Mouse (Mus musculus) gastrocnemius, postnatal 25 days (tissue): ENCODE results near the gene Calm4. TPM values are rescaled to one million over a fixed set of nuclear protein-coding genes. Genes with fewer than 3 reads are reported as not detected.

Experiments
- DNase-seq: peaks from one replicate; pipeline ENCODE4 v3.0.0; 2022
- total RNA-seq, 2 experiments: library from RNA; stranded (reverse); gene quantifications; 1 replicate in 1 of 2; 2 replicates in 1 of 2; pipeline ENCODE4 v1.2.3; 2021

Gene Calm4
- total RNA-seq, 2 experiments from 2014 or later = not detected

DNA sequence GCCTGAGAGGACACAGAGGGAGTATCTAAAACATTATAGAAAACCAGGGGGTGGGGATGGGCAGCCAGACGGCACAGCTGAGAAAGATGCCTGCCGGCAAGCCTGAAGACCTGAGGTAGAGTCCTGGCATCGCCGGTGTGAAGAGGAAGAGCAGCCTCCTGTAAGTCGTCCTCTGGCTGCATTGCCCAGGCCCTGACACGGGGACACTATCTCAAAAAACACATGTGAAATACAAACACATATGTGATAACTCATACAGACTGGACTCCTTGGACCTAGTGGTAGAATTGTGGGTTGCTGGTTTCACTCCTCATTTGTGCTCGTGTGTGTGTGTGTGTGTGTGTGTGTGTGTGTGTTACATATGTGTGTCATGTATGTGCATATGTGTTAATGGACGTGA is 23.7 kb downstream of the Calm4 start:
- no peak for DNase-seq

DNA sequence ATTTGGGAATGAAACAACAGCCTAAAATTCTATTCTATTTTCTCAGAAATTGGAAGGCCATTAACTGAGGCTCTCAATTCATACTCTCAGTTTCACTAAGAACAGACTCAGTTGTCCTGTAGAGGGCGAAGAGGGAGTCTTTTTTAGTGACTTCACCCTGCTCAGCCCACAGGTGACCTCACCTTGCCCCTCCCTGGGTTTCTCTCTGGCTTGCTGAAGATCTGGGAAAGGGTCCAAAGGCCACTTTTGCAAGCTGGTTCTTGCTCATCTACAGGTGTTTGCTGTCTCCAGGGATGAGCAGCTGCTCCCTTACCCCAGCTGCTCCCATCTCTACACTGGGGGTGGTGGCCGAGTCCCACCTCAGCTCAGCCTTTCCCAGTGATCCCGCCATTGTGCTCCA is 24.8 kb downstream of the Calm4 start:
- DNase-seq = no peak

DNA sequence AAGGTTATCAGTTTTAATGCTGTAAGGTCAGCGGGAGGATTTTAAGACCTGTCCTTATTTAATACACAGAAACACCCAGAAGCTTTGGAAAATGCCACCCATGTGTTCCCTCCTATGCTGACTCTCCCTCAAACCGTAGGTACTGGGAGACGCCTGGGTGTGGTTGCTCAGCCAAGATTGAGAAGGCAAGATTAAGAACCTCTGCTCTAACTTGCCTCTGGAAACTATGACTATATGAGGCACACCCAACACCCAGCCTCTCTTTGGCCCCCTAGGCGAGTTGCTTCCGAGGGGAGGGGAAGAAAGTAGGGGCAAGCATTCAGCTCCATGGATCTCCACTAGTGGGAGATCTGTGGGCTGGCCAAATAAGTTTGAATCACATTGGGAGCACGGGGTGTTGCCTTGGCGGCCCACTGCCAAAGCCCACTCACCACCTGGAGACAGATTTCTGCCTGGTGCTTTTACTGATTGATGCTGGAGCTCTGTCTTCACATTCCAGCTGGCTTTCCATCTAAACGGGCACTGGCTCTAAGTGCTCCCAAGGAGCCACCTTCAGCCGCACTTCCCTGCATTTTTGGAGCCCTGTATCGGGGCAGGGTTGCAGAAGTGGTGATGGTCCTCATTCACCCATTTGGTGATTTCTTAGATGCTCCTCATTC is 25.5 kb downstream of the Calm4 start:
- DNase-seq = no peak

DNA sequence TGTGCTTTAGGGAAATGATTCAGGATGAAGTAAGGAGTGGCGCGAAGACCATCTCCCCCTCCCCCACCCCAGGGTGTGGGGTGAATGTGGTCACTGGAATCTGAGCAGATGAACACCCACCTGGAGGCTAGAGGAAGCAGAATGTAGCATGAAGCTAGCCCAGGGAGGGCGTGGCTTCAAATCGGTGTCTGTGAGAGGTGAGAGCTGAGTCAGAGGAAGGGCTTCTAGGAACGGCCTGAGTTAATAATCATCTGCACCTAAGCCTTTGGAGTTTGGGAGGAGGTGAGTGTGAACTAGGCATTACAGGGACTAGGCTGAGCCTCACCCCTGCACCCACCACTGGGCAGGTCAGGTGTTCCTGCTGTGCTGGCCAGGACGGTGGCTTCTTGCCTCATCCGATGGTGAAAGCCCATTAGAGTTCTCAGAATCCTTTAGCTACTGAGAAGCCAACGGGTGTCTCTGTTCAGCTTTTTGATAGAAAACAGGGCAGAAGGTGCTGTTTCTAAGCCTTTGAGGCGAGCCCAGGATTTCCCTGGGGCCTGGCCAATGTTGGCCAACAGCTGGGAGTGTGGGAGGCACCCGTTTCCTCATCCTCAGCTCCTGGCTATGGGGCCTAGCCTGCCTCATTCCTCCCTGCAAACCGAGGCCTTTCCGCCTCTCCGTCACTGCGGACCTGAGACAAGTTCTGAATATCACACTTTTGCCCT is 28.2 kb downstream of the Calm4 start:
- no peak for DNase-seq

DNA sequence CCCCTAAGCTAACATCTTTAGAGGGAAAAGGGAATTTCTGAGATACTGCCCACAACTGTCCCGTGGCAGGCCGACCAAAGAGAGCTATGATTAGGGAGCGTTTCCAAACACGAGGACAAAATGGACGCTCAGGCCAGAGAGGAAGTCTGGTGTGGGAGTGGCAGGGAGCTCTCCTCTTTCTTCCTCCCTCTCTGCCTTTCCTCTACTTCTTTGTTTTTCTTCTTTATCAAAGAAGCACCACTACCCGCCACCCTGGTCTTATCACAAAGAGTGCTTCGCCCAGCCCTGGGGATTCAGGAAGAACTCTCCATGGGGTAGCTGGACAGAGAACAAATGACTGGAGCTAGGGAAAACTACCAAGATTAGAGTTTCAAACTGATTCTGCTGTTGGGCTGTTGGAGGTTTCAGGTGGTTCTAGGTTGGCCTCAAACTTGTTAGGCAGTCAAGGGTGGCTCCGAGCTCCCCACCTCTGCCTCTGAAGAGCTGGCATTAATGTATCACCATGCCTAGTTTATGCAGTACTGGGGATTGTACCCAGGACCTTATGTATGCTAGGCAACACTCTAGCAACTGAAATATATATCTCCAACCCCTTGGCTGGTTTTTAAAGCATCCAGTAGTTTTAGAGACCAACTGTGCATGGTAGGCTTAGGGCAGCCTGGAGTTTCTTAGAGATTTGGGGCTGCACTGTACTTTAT is 28.9 kb downstream of the Calm4 start:
- DNase-seq = no peak

DNA sequence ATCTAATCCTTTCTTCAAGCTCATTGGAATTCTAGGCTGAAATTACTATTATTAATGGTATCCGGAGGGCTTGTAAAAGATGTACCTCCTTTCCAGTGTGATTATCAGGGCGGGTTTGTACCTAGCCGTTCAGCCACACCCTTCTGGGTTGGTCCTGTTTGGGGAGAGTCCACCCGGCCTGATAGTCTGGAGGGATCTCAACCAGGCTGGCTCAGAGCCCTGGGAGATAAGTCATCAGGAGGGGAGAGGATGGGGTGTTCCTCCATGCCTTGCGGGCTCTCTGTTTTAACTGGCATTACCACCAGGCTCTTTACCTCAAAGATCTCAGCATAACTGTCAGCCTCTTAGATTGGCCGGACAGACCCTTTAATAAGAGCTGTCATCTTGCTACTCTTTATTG is 29.6 kb downstream of the Calm4 start:
- no peak for DNase-seq

DNA sequence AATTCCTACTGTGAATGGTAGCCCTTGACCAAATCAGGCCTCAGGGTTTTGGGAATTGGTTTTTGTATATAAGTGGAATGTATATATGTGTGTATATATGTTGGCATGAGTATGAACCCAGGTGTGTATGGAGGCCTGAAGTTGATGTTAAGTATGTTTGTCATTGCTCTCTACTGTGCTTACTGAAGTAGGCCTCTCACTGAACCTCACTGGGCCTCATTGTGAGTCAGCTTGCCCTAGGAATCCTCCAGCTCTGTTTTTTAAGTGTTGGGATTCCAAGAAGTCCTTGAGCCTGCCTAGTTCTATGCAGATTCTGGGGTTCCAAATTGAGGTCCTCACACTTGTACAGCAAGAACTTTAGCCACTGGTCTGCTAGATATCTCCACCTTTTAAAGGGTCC is 32.3 kb downstream of the Calm4 start:
- DNase-seq = no peak

DNA sequence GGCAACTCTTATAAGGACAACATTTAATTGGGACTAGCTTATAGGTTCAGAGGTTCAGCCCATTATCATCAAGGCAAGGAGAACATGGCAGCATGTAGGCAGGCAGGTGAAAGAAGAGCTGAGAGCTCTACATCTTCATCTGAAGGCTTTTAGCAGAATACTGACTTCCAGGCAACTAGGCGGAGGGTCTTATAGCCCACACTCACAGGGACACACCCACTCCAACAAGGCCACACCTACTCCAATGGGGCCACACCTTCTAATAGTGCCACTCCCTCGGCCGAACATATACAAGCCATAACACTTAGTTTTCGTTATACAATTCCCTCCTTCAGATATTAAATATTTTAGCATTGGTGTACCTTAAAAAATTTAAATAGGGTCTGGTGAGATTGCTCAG is 35.3 kb downstream of the Calm4 start:
- DNase-seq = no peak

DNA sequence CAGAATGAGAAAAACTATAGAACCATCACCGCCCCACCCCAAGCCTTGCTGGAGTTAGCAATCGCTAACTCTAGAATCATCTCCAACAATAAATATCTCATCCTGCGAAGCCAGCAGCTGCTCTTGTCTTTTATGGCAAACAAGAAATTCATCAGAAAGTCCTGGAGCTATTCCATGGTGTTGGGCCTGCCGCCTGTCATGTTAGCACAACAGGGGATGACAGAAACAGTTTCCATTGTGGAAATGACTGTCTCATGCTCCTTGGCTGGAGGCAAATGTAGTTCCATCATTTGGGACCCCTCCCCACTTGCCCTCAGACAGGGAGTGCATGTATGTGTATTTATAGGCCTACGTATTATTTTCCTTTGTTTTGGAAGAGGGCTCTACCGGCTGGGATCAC is 38.9 kb downstream of the Calm4 start:
- no peak for DNase-seq

DNA sequence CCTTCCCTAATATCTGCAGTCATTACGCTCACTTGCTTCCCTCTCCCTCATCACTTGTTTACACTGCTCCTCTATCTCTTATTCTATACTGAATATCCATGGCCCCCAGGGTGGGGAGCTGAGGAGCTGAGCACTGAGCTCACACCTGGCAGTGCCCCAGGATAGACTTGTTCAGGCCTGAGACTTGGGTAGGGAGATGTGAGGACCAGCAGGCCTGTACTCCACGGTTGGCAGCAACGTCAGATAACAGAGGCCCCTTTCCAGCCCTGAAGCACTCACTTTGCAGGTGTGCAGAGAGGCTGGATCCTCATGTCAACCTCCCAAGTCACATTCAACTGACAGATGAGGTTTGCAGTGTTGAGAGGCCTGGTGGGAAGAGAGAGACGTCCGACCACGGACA is 39.6 kb downstream of the Calm4 start:
- no peak for DNase-seq

DNA sequence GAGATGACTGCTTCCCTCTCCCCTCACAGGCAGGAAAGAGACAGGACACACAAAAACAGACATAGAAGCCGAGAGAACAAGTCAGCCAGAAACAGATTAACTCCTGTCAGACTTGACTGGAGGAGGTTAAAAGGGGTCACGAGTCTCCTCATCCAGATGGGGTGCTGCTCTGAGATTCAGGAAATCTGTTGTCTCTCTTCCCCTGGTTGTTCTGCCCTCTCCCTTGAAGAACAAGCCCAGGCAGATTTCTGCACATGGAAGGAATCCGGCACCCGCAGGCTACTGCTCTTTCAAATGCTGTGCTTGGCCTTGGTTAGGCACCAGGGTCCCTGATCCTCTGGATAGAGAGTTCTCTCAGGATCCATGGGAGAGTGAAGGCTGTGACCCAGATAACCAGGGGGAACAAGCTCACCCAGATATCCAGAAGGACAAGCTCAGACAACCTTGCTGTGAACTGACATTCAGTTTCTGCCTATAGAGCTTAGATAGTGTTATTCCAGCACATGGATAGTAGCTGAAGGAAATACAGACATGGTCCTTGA is 40.2 kb downstream of the Calm4 start:
- no peak for DNase-seq

DNA sequence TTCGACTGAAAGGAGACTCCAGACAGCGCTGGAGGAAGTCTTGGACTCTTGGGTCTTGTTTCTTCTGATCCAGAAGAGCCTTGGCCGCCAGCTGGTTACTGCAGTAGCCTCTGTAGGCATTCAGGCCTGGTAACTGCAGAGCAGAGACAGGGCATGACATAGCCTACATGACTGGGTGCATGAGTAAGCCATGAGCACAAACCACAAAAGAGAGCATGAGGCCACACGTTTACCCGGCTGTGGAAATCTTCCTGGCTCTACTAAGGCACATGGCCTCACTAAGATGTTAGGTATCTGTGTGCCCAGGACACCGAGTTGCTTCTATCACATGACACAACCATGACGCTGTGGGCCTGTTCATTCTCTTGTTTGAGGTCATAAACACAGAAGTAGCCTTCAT is 49.1 kb downstream of the Calm4 start:
- no peak for DNase-seq

Other genes with a start within 250 kb of the Calm4 start
- gene Fam208b, start 226.6 kb upstream of the Calm4 start, total RNA-seq = 1 to 10 TPM; 6.6 to 7.6 TPM
- 10 to 100 TPM in 1 of 2 experiments, 1 to 10 TPM in 1; 9.9 to 10.4 TPM for gene Asb13, start 203.7 kb upstream of the Calm4 start, total RNA-seq
- not detected for gene Calml3, start 33.4 kb upstream of the Calm4 start, total RNA-seq
- gene Calm5, start 16.4 kb downstream of the Calm4 start, total RNA-seq = not detected
- gene Net1, start 80.5 kb downstream of the Calm4 start, total RNA-seq = 10 to 100 TPM; 38.7 to 43.5 TPM
- not detected for gene Tubal3, start 80.5 kb downstream of the Calm4 start, total RNA-seq
- gene Ucn3, start 107.6 kb downstream of the Calm4 start, total RNA-seq = not detected
- 1 to 10 TPM; 1.6 to 1.7 TPM for gene Akr1c14, start 211.3 kb downstream of the Calm4 start, total RNA-seq